Mouse (Mus musculus) midbrain, embryonic 16.5 days (tissue): ENCODE data around the gene BC052040. TPM values are rescaled to one million over a fixed set of nuclear protein-coding genes. Genes with fewer than 3 reads are reported as not detected.

Experiments
- ATAC-seq: fragments of 200-750 bp; cut with Nextera tagmentation; 2 replicates; pipeline ENCODE4 v1.8.0; 2017; ENCODE audit warnings: moderate TSS enrichment
- H3K27ac ChIP-seq: fragments of 300-500 bp; sonication (generic); 2 replicates; pipeline ENCODE4 v1.5.1; 2014; ENCODE audit warnings: mild to moderate bottlenecking, low read length, mixed read lengths
- H3K27me3 ChIP-seq: fragments of 300-500 bp; sonication (generic); 2 replicates; pipeline ENCODE4 v1.6.1; 2014; ENCODE audit warnings: low read depth, low read length, mixed read lengths; ENCODE audit not compliant: control insufficient read depth, insufficient read depth
- H3K36me3 ChIP-seq: fragments of 300-500 bp; sonication (generic); 2 replicates; pipeline ENCODE4 v1.6.1; 2014; ENCODE audit warnings: mild to moderate bottlenecking, low read length, moderate library complexity, mixed read lengths; ENCODE audit not compliant: control insufficient read depth, insufficient read depth
- H3K4me1 ChIP-seq: fragments of 300-500 bp; sonication (generic); 2 replicates; pipeline ENCODE4 v1.6.1; 2014; ENCODE audit warnings: mild to moderate bottlenecking, low read length, mixed read lengths; ENCODE audit not compliant: control insufficient read depth, insufficient read depth
- H3K4me2 ChIP-seq: fragments of 300-500 bp; sonication (generic); 2 replicates; pipeline ENCODE4 v1.6.1; 2014; ENCODE audit warnings: mild to moderate bottlenecking, low read length, mixed read lengths
- H3K4me3 ChIP-seq: fragments of 300-500 bp; sonication (generic); 2 replicates; pipeline ENCODE4 v1.5.1; 2014; ENCODE audit warnings: low read depth, mild to moderate bottlenecking, low read length, moderate library complexity, mixed read lengths
- H3K9ac ChIP-seq: fragments of 300-500 bp; sonication (generic); 2 replicates; pipeline ENCODE4 v1.6.1; 2014; ENCODE audit warnings: low read depth, low read length, mixed read lengths
- H3K9me3 ChIP-seq: fragments of 300-500 bp; sonication (generic); replicated peaks from 2 replicates; pipeline ENCODE4 v1.6.1; 2014; ENCODE audit warnings: mild to moderate bottlenecking, low read length, mixed read lengths; ENCODE audit not compliant: control insufficient read depth, poor library complexity, severe bottlenecking
- WGBS: fragments of 180-500 bp; shearing (Covaris S2); extraction: QIAGEN DNeasy Blood & Tissue Kit; methylation state at CpG from one replicate; pipeline ENCODE4 v1.1.7; 2014; 5-methylcytosine and 5-hydroxymethylcytosine counted together
- polyA plus RNA-seq: library from polyadenylated mRNA; unstranded; fragments of >200 nt; fragmentation: Nextera tagmentation; extraction: Ambion mirVana; gene quantifications from 2 replicates; pipeline ENCODE4 v1.2.1, GENCODE M21; 2015

Gene BC052040
- polyA plus RNA-seq, 1 experiment from 2014 or later = 21.7 TPM

- H3K4me1 ChIP-seq = no peaks in the 10 kb centered on the region
- H3K9ac ChIP-seq = no peak overlapping the region
- no peak for ATAC-seq
- H3K4me2 ChIP-seq = no peak overlapping the region
- no peaks in the 10 kb centered on the region for H3K36me3 ChIP-seq
- no peaks in the 10 kb centered on the region for H3K27me3 ChIP-seq
- no peak overlapping the region for H3K27ac ChIP-seq
- WGBS = 83% methylated on average over 5 of the region's 5 CpGs
- peaks cover 8% of the 10 kb centered on the region; the same call in 1 of the 2 replicates for H3K9me3 ChIP-seq
- no peak overlapping the region for H3K4me3 ChIP-seq
Observed at GRCm38 (mm10) chr2:115717535-115717934, 136.0 kb downstream of the BC052040 start.

GRCm38 (mm10) chr2:115717980-115718379, 136.5 kb downstream of the BC052040 start:
- no peak overlapping the region for H3K27ac ChIP-seq
- no peak overlapping the region for H3K9ac ChIP-seq
- 92% methylated on average over 3 of the region's 3 CpGs for WGBS
- no peak for ATAC-seq
- no peaks in the 10 kb centered on the region for H3K4me1 ChIP-seq
- H3K4me3 ChIP-seq = no peak overlapping the region
- H3K36me3 ChIP-seq = no peaks in the 10 kb centered on the region
- H3K4me2 ChIP-seq = no peak overlapping the region
- H3K9me3 ChIP-seq = peaks cover 8% of the 10 kb centered on the region; the same call in 1 of the 2 replicates
- no peaks in the 10 kb centered on the region for H3K27me3 ChIP-seq

- peaks cover 4% of the 10 kb centered on the region for H3K36me3 ChIP-seq
- no peak overlapping the region for H3K9ac ChIP-seq
- peak; percentile 63 for ATAC-seq
- no peak overlapping the region for H3K4me3 ChIP-seq
- peaks cover 8% of the 10 kb centered on the region; the same call in 1 of the 2 replicates for H3K9me3 ChIP-seq
- H3K4me1 ChIP-seq = peaks cover 10% of the 10 kb centered on the region
- no peak overlapping the region for H3K27ac ChIP-seq
- 16% methylated on average over 8 of the region's 8 CpGs for WGBS
- H3K27me3 ChIP-seq = no peaks in the 10 kb centered on the region
- no peak overlapping the region for H3K4me2 ChIP-seq
Observed at GRCm38 (mm10) chr2:115723452-115723851, 141.9 kb downstream of the BC052040 start.

GRCm38 (mm10) chr2:115724216-115724615, 142.7 kb downstream of the BC052040 start:
- Histone ChIP-seq H3K27me3 (no peaks in the 10 kb centered on the region), H3K4me1 (peaks cover 10% of the 10 kb centered on the region), H3K4me3 (no peak overlapping the region), H3K27ac (peak overlapping the region; percentile 60), H3K4me2 (no peak overlapping the region), H3K9me3 (peaks cover 8% of the 10 kb centered on the region; the same call in 1 of the 2 replicates), H3K36me3 (peaks cover 4% of the 10 kb centered on the region), H3K9ac (no peak overlapping the region)
- no peak for ATAC-seq
- WGBS = 51% methylated on average over 6 of the region's 6 CpGs

GRCm38 (mm10) chr2:115724726-115725125, 143.2 kb downstream of the BC052040 start:
- no peak for ATAC-seq
- 71% methylated on average over 6 of the region's 6 CpGs for WGBS

GRCm38 (mm10) chr2:115725503-115725902, 144.0 kb downstream of the BC052040 start:
- no peaks in the 10 kb centered on the region for H3K27me3 ChIP-seq
- H3K4me2 ChIP-seq = no peak overlapping the region
- no peak overlapping the region for H3K4me3 ChIP-seq
- H3K4me1 ChIP-seq = peaks cover 10% of the 10 kb centered on the region
- ATAC-seq = 0 out of 2 replicates have a peak, but pooled peaks have one; percentile 37
- H3K9ac ChIP-seq = no peak overlapping the region
- peaks cover 4% of the 10 kb centered on the region for H3K36me3 ChIP-seq
- 60% methylated on average over 6 of the region's 6 CpGs for WGBS
- H3K9me3 ChIP-seq = peaks cover 5% of the 10 kb centered on the region; the same call in 1 of the 2 replicates
- no peak overlapping the region for H3K27ac ChIP-seq

More at GRCm38 (mm10) chr2:115724726-115725125, 143.2 kb downstream of the BC052040 start:
- no peak overlapping the region for H3K4me2 ChIP-seq
- no peak overlapping the region for H3K4me3 ChIP-seq
- H3K27ac ChIP-seq = peak overlapping the region; percentile 60; the same call in 1 of the 2 replicates
- H3K36me3 ChIP-seq = peaks cover 4% of the 10 kb centered on the region
- H3K9me3 ChIP-seq = peaks cover 8% of the 10 kb centered on the region; the same call in 1 of the 2 replicates
- H3K4me1 ChIP-seq = peaks cover 10% of the 10 kb centered on the region
- H3K27me3 ChIP-seq = no peaks in the 10 kb centered on the region
- H3K9ac ChIP-seq = no peak overlapping the region

- Histone ChIP-seq H3K4me3 (no peak overlapping the region), H3K4me1 (peaks cover 10% of the 10 kb centered on the region), H3K9me3 (peaks cover under 1% of the 10 kb centered on the region; the same call in 1 of the 2 replicates), H3K27me3 (no peaks in the 10 kb centered on the region), H3K36me3 (peaks cover 4% of the 10 kb centered on the region), H3K27ac (no peak overlapping the region), H3K4me2 (no peak overlapping the region), H3K9ac (no peak overlapping the region)
- ATAC-seq = 0 out of 2 replicates have a peak, but pooled peaks have one; percentile 23
- WGBS = 37% methylated on average over 6 of the region's 6 CpGs
Observed at GRCm38 (mm10) chr2:115725926-115726325, 144.4 kb downstream of the BC052040 start.

- H3K27me3 ChIP-seq = no peaks in the 10 kb centered on the region
- H3K4me3 ChIP-seq = no peak overlapping the region
- H3K36me3 ChIP-seq = peaks cover 4% of the 10 kb centered on the region
- 59% methylated on average over 5 of the region's 5 CpGs for WGBS
- peaks cover 10% of the 10 kb centered on the region for H3K4me1 ChIP-seq
- no peak overlapping the region for H3K4me2 ChIP-seq
- no peak overlapping the region for H3K9ac ChIP-seq
- no peak for ATAC-seq
- no peaks in the 10 kb centered on the region for H3K9me3 ChIP-seq
- no peak overlapping the region for H3K27ac ChIP-seq
Observed at GRCm38 (mm10) chr2:115726806-115727205, 145.3 kb downstream of the BC052040 start.

GRCm38 (mm10) chr2:115728627-115729026, 147.1 kb downstream of the BC052040 start:
- H3K4me3 ChIP-seq = no peak overlapping the region
- 96% methylated on average over 6 of the region's 6 CpGs for WGBS
- no peaks in the 10 kb centered on the region for H3K9me3 ChIP-seq
- H3K4me1 ChIP-seq = peaks cover 10% of the 10 kb centered on the region
- peaks cover 4% of the 10 kb centered on the region for H3K36me3 ChIP-seq
- no peaks in the 10 kb centered on the region for H3K27me3 ChIP-seq
- H3K9ac ChIP-seq = no peak overlapping the region
- ATAC-seq = no peak
- no peak overlapping the region for H3K27ac ChIP-seq
- no peak overlapping the region for H3K4me2 ChIP-seq
